Mouse (Mus musculus): Measurements from ENCODE around the gene Fes. TPM values are rescaled to one million over a fixed set of nuclear protein-coding genes. Genes with fewer than 3 reads are reported as not detected.
"Not testable (repeated sequence)": the region's sequence is repeated elsewhere in the genome, so short reads cannot be mapped to it uniquely, and the experiment has no call there.

Gene Fes
- polyA plus RNA-seq, 1 experiment from 2014 or later: 3.2 TPM

DNA sequence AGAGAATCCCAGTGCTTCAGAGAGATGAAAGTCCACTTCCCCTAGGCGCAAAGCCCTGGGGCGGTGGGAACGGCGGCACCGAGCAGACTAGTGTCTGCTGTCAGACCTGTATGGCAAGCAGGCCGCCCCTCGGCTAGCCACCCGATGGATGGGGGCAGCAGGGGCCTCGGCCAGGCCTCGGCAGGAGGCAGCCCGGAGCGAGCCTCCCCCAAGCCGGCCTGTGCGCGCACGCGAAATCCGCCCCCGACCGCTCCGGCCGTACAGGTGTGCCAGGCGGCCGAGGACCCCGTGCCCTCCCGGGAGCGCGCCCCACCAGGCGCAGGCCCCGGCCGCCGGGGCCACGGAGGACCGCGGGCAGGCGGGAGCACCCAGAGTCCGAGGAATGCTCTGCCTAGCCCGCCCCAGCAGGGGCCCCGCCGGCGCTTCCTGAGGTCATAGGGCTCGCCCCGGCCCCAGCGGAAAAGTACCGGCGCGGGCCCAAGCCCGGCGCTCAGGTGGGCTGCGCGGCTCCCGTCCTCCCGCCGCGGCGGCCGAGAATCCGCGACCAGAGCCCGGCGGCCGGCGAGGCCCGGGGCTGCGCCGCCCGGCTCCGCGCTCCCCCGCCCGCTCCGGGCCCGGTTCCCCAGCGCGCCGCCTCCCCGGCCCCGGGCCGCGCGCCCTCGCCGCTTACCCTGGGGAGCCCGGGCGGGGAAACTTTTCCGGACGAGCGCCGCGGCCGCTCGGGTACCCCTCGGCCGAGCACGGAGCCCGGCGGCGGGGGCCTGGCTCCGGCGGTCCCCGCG is 14.3 kb upstream of the Fes start:
- Histone ChIP-seq H3K9me3 (ENCODE audit: control insufficient read depth, low read length) (no peaks in the 10 kb centered on the region), H3K9ac (replicated peaks; ENCODE audit: low read length) (peak overlapping the region; percentile 92), H3K27me3 (ENCODE audit: control insufficient read depth, insufficient read depth, low read length) (0 out of 2 replicates have a peak, but pooled peaks cover 8% of the 10 kb centered on the region), H3K27ac (replicated peaks; ENCODE audit: low read depth, low read length) (peak overlapping the region; percentile 83), H3K4me1 (ENCODE audit: control insufficient read depth, insufficient read depth, low read length) (peaks cover 14% of the 10 kb centered on the region), H3K4me2 (ENCODE audit: low read length) (peak overlapping the region; percentile 92), H3K4me3 (replicated peaks; ENCODE audit: low read depth, low read length) (peak overlapping the region; percentile 82), H3K36me3 (ENCODE audit: control insufficient read depth, insufficient read depth, low read length) (peaks cover 12% of the 10 kb centered on the region; the same call in 1 of the 2 replicates)
- WGBS: under 1% methylated on average over 96 of the region's 102 CpGs
- ATAC-seq (ENCODE audit: low FRiP score, low TSS enrichment): peak; percentile 60
- peak; percentile 58 for DNase-seq

DNA sequence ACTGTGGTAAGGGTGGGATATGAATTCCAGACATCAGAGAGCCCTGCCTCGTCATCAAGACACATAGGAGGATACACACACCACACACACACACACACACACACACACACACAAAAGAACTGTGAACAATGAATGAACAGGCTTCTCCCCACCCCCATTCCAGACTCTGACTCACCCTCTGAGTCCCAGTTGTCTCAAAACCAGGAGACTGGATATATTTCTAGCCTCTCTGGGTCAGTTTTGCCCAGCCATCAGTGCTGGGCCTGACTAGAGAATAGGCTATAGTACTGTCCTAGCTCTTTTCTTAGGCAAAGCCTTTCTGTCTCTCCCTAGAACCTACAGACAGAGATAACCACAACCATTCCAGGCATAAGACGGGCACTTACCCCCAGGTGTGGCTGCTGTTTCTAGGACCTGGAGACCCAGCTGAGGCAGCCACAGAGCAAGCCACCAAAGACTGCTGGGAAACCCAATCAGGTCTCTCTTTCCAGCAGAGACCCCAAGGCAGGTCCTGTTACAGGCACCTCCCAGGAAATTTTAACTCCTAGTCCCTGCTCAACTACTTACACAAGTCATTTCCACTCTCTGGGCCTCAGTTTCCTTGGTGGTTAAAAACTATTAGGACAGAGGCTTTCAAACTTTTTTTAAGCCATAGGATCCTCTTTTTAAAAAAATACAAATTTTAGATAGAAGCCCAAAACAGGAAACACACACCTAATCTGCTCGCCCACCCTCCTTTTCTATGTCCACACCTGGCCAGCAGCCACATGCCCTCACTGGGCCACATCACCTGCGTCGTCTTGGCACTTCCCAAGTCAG is 13.5 kb upstream of the Fes start:
- H3K36me3 ChIP-seq (ENCODE audit: control insufficient read depth, insufficient read depth, low read length): peaks cover 18% of the 10 kb centered on the region
- H3K4me1 ChIP-seq (ENCODE audit: control insufficient read depth, insufficient read depth, low read length): peaks cover 14% of the 10 kb centered on the region
- H3K4me2 ChIP-seq (ENCODE audit: low read length): peak overlapping the region; percentile 92
- H3K4me3 ChIP-seq (replicated peaks; ENCODE audit: low read depth, low read length): peak overlapping the region; percentile 82
- DNase-seq: no peak
- H3K27ac ChIP-seq (replicated peaks; ENCODE audit: low read depth, low read length): no peak overlapping the region
- WGBS: 23% methylated on average over 5 of the region's 5 CpGs
- H3K9ac ChIP-seq (replicated peaks; ENCODE audit: low read length): peak overlapping the region; percentile 92
- no peaks in the 10 kb centered on the region for H3K9me3 ChIP-seq (ENCODE audit: control insufficient read depth, low read length)
- H3K27me3 ChIP-seq (ENCODE audit: control insufficient read depth, insufficient read depth, low read length): 0 out of 2 replicates have a peak, but pooled peaks cover 8% of the 10 kb centered on the region
- no peak for ATAC-seq (ENCODE audit: low FRiP score, low TSS enrichment)

DNA sequence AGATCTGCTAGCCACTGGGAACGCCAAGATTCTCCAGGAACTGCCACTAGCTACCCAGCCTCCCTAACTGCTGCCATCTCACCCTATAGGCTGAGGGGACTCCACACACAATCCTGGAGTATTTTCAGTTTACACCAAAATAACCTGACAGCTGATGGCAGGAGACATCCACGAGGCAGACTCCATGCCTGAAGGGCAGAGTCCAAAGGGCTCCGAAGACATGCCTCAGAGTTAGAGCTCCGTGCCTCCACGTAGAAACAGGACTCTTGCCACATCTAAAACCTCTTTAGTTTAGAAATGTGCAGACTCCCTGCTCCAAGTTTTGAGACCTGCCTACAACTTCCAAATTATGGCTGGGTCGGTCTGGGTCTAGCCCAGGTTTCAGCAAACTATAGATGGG is 12.8 kb upstream of the Fes start:
- DNase-seq (no peak), ATAC-seq (ENCODE audit: low FRiP score, low TSS enrichment) (no peak)
- Histone ChIP-seq H3K27ac (replicated peaks; ENCODE audit: low read depth, low read length) (no peak overlapping the region), H3K4me1 (ENCODE audit: control insufficient read depth, insufficient read depth, low read length) (peaks cover 14% of the 10 kb centered on the region), H3K36me3 (ENCODE audit: control insufficient read depth, insufficient read depth, low read length) (peaks cover 24% of the 10 kb centered on the region), H3K4me2 (ENCODE audit: low read length) (peak overlapping the region; percentile 92), H3K27me3 (ENCODE audit: control insufficient read depth, insufficient read depth, low read length) (0 out of 2 replicates have a peak, but pooled peaks cover 6% of the 10 kb centered on the region), H3K9ac (replicated peaks; ENCODE audit: low read length) (no peak overlapping the region), H3K9me3 (ENCODE audit: control insufficient read depth, low read length) (no peaks in the 10 kb centered on the region), H3K4me3 (replicated peaks; ENCODE audit: low read depth, low read length) (no peak overlapping the region)
- WGBS: 78% methylated on average over 6 of the region's 6 CpGs

DNA sequence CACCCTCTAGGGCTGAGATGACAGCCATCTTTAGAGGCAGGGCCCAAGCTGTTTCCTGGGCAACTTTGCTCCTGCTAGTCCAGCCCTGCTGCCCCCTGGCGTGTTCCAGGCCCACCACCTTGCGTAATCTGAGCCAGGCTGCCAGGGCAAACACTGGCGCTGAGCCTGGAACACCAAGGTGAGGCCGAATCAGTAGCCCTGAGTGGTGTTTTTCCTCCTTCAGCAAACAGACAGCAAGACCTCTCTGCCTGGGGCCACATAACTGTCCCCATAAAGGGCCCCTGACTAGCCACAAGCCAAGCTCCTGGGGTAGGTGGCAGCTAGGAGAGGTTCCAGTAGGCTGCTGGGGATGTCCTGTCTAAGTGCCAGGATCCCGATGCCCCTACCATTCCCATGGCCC is 12.4 kb upstream of the Fes start:
- H3K27me3 ChIP-seq (ENCODE audit: control insufficient read depth, insufficient read depth, low read length): 0 out of 2 replicates have a peak, but pooled peaks cover 5% of the 10 kb centered on the region
- no peak overlapping the region for H3K4me3 ChIP-seq (replicated peaks; ENCODE audit: low read depth, low read length)
- H3K27ac ChIP-seq (replicated peaks; ENCODE audit: low read depth, low read length): no peak overlapping the region
- no peak overlapping the region for H3K9ac ChIP-seq (replicated peaks; ENCODE audit: low read length)
- no peak for DNase-seq
- H3K4me2 ChIP-seq (ENCODE audit: low read length): no peak overlapping the region
- H3K9me3 ChIP-seq (ENCODE audit: control insufficient read depth, low read length): no peaks in the 10 kb centered on the region
- ATAC-seq (ENCODE audit: low FRiP score, low TSS enrichment): no peak
- H3K4me1 ChIP-seq (ENCODE audit: control insufficient read depth, insufficient read depth, low read length): peaks cover 14% of the 10 kb centered on the region
- WGBS: 51% methylated on average over 5 of the region's 5 CpGs
- H3K36me3 ChIP-seq (ENCODE audit: control insufficient read depth, insufficient read depth, low read length): peaks cover 28% of the 10 kb centered on the region

DNA sequence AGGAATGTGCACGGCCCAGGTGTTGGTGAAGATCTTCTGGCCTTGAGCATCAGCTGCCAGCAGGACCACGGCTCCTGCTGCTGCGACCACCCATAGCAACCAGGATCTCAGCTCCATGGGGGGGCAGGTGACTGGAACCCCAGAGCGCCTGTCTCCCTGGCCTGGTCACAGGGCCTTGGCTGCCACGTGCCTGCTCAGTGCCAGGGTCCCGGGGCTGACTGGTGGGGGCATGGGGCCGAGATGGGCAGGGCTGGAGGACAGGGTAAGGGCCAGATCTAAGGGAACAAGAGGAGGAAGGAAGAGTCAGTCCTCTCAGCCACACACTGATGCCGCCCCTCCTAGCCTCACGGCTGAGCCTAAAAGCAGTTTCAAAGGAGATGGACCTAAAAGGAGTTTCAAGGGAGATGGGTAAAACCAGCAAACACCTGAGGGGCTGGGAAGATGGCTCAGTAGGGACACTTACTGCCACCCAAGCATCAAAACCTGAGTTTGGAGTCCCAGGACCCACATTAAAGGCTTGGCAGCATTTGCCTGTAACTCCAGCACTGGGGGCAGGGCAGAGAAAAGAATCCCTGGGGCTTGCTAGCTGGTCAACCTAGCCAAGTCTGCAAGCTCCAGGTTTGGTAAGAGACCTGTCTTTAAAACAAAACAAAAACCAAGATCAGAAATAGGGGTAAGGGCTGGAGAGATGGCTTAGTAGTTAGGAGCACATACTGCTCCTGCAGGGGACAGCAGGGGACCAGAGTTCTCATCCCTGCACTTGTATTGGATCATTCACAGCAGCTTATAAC is 11.1 kb upstream of the Fes start:
- DNase-seq (no peak), ATAC-seq (ENCODE audit: low FRiP score, low TSS enrichment) (no peak)
- Histone ChIP-seq H3K9me3 (ENCODE audit: control insufficient read depth, low read length) (no peaks in the 10 kb centered on the region), H3K9ac (replicated peaks; ENCODE audit: low read length) (no peak overlapping the region), H3K4me3 (replicated peaks; ENCODE audit: low read depth, low read length) (no peak overlapping the region), H3K27ac (replicated peaks; ENCODE audit: low read depth, low read length) (no peak overlapping the region), H3K27me3 (ENCODE audit: control insufficient read depth, insufficient read depth, low read length) (0 out of 2 replicates have a peak, but pooled peaks cover 5% of the 10 kb centered on the region), H3K4me2 (ENCODE audit: low read length) (no peak overlapping the region), H3K4me1 (ENCODE audit: control insufficient read depth, insufficient read depth, low read length) (peaks cover 14% of the 10 kb centered on the region), H3K36me3 (ENCODE audit: control insufficient read depth, insufficient read depth, low read length) (peaks cover 37% of the 10 kb centered on the region)
- WGBS: 74% methylated on average over 9 of the region's 9 CpGs

DNA sequence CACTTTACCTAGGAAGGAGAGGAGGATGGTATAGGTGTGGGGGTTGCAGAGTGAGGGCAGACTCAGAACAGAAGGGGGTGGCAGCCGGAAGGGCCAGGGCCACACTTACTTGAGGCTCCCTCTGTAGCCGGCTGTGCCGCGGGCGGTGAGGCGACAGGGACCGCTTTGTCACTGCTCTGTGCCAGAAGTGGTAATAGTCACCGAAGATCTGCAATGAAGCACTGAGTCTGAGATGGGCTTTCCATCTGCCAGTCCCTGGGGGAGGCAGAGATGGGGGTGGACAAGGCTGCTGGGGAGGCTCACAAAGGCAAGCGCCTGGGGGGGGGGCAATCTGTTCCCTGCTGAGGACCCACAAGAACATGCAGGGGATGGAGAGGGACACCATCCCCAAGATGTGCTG is 10.2 kb upstream of the Fes start:
- H3K9ac ChIP-seq (replicated peaks; ENCODE audit: low read length): no peak overlapping the region
- H3K4me1 ChIP-seq (ENCODE audit: control insufficient read depth, insufficient read depth, low read length): peaks cover 10% of the 10 kb centered on the region
- no peaks in the 10 kb centered on the region for H3K27me3 ChIP-seq (ENCODE audit: control insufficient read depth, insufficient read depth, low read length)
- H3K4me3 ChIP-seq (replicated peaks; ENCODE audit: low read depth, low read length): no peak overlapping the region
- WGBS: 90% methylated on average over 9 of the region's 9 CpGs
- H3K9me3 ChIP-seq (ENCODE audit: control insufficient read depth, low read length): no peaks in the 10 kb centered on the region
- H3K27ac ChIP-seq (replicated peaks; ENCODE audit: low read depth, low read length): no peak overlapping the region
- ATAC-seq (ENCODE audit: low FRiP score, low TSS enrichment): no peak
- H3K4me2 ChIP-seq (ENCODE audit: low read length): no peak overlapping the region
- DNase-seq: no peak
- H3K36me3 ChIP-seq (ENCODE audit: control insufficient read depth, insufficient read depth, low read length): peaks cover 45% of the 10 kb centered on the region

DNA sequence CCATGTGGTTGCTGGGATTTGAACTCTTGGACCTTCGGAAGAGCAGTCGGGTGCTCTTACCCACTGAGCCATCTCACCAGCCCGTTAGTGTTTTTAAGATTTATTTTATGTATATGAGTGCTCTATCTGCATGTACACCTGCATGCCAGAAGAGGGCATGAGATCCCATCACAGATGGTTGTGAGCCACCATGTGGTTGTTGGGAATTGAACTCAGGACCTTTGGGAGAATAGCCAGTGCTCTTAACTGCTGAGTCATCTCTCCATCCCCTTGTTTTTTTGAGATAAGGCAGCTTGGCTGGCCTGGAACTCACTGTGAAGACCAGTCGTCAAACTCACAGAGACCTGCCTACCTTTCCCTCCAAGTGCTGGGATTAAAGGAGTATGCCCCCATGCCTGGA is 8.7 kb upstream of the Fes start:
- peaks cover 60% of the 10 kb centered on the region for H3K36me3 ChIP-seq (ENCODE audit: control insufficient read depth, insufficient read depth, low read length)
- not testable (repeated sequence) for H3K4me2 ChIP-seq (ENCODE audit: low read length); H3K27ac ChIP-seq (replicated peaks; ENCODE audit: low read depth, low read length); H3K4me3 ChIP-seq (replicated peaks; ENCODE audit: low read depth, low read length); H3K27me3 ChIP-seq (ENCODE audit: control insufficient read depth, insufficient read depth, low read length); DNase-seq; H3K4me1 ChIP-seq (ENCODE audit: control insufficient read depth, insufficient read depth, low read length); H3K9ac ChIP-seq (replicated peaks; ENCODE audit: low read length); ATAC-seq (ENCODE audit: low FRiP score, low TSS enrichment); H3K9me3 ChIP-seq (ENCODE audit: control insufficient read depth, low read length)
- 87% methylated on average over 4 of the region's 4 CpGs for WGBS

DNA sequence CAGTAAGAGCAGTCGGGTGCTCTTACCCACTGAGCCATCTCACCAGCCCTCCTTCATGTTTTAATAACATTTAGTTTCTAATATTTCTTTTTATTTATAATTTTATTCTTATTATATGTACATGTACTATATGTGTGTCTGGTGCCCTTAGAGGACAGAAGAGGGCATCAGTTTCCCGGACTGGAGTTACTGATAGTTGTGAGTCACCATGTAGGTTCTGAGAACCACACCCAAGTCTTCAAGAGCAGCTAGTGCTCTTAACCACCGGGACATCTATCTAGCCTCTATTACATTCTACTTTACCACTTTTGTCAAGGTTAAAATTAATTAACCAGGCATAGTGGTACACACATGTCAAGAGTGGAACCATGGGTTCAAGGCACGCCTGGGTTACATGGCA is 6.9 kb upstream of the Fes start:
- ATAC-seq (ENCODE audit: low FRiP score, low TSS enrichment) (no peak), DNase-seq (no peak)
- Histone ChIP-seq H3K4me3 (replicated peaks; ENCODE audit: low read depth, low read length) (no peak overlapping the region), H3K9me3 (ENCODE audit: control insufficient read depth, low read length) (no peaks in the 10 kb centered on the region), H3K4me2 (ENCODE audit: low read length) (no peak overlapping the region), H3K27ac (replicated peaks; ENCODE audit: low read depth, low read length) (no peak overlapping the region), H3K27me3 (ENCODE audit: control insufficient read depth, insufficient read depth, low read length) (no peaks in the 10 kb centered on the region), H3K9ac (replicated peaks; ENCODE audit: low read length) (no peak overlapping the region), H3K4me1 (ENCODE audit: control insufficient read depth, insufficient read depth, low read length) (no peaks in the 10 kb centered on the region), H3K36me3 (ENCODE audit: control insufficient read depth, insufficient read depth, low read length) (peaks cover 78% of the 10 kb centered on the region)
- 94% methylated on average over 4 of the region's 4 CpGs for WGBS

All from midbrain, embryonic 14.5 days (tissue).